Mouse (Mus musculus) heart, postnatal 0 days (tissue): ENCODE data around the gene Vwa5b2. TPM values are rescaled to one million over a fixed set of nuclear protein-coding genes. Genes with fewer than 3 reads are reported as not detected.

Experiments used
- ATAC-seq: fragments of 200-750 bp; cut with Nextera tagmentation; 2 replicates; pipeline ENCODE4 v1.8.0; 2017; ENCODE audit warnings: low read depth, moderate number of reproducible peaks, moderate library complexity; ENCODE audit not compliant: insufficient read depth
- DNase-seq: peaks from one replicate; pipeline ENCODE4 v3.0.0-alpha.2; 2016; ENCODE audit warnings: low spot score
- H3K27ac ChIP-seq: fragments of 300-500 bp; sonication (generic); 2 replicates; pipeline ENCODE4 v1.5.1; 2014; ENCODE audit warnings: low read depth, mild to moderate bottlenecking
- H3K27me3 ChIP-seq: fragments of 300-500 bp; sonication (generic); 2 replicates; pipeline ENCODE4 v1.6.1; 2014; ENCODE audit warnings: low read length, mixed read lengths; ENCODE audit not compliant: control insufficient read depth, insufficient read depth
- H3K36me3 ChIP-seq: fragments of 300-500 bp; sonication (generic); replicated peaks from 2 replicates; pipeline ENCODE4 v1.6.1; 2014; ENCODE audit warnings: low read length, mixed read lengths; ENCODE audit not compliant: control insufficient read depth, insufficient read depth
- H3K4me1 ChIP-seq: fragments of 300-500 bp; sonication (generic); 2 replicates; pipeline ENCODE4 v1.6.1; 2014; ENCODE audit warnings: antibody characterized with exemption; ENCODE audit not compliant: control insufficient read depth, insufficient read depth
- H3K4me2 ChIP-seq: fragments of 300-500 bp; sonication (generic); 2 replicates; pipeline ENCODE4 v1.6.1; 2014; ENCODE audit warnings: low read depth, mild to moderate bottlenecking, low read length, moderate library complexity
- H3K4me3 ChIP-seq: fragments of 300-500 bp; sonication (generic); 2 replicates; pipeline ENCODE4 v1.5.1; 2014; ENCODE audit warnings: low read depth, low read length
- H3K9ac ChIP-seq: fragments of 300-500 bp; sonication (generic); replicated peaks from 2 replicates; pipeline ENCODE4 v1.6.1; 2014; ENCODE audit warnings: low read depth, low read length, mixed read lengths
- H3K9me3 ChIP-seq: fragments of 300-500 bp; sonication (generic); replicated peaks from 2 replicates; pipeline ENCODE4 v1.6.1; 2016; ENCODE audit warnings: low read length; ENCODE audit not compliant: control insufficient read depth
- CTCF ChIP-seq: IDR thresholded peaks from 2 replicates; pipeline ENCODE4 v1.5.1; 2016; ENCODE audit warnings: antibody characterized with exemption, control low read depth, low read depth
- EP300 ChIP-seq: IDR thresholded peaks from 2 replicates; pipeline ENCODE4 v1.6.1; 2016; ENCODE audit warnings: antibody characterized with exemption, low read depth
- WGBS: fragments of 180-500 bp; shearing (Covaris S2); extraction: QIAGEN DNeasy Blood & Tissue Kit; methylation state at CpG from one replicate; pipeline ENCODE4 v1.1.7; 2014; 5-methylcytosine and 5-hydroxymethylcytosine counted together
- polyA plus RNA-seq: library from polyadenylated mRNA; unstranded; fragments of >200 nt; fragmentation: Nextera tagmentation; extraction: Ambion mirVana; gene quantifications from 2 replicates; pipeline ENCODE4 v1.2.1, GENCODE M21; 2015
- total RNA-seq: library from RNA; depleted of rRNA; stranded (reverse); fragments of >200 nt; gene quantifications from 2 replicates; pipeline ENCODE4 v1.2.3, GENCODE M21; 2014; ENCODE audit warnings: low replicate concordance

Vwa5b2 gene
- total and polyA plus RNA-seq, 2 experiments from 2014 or later = 0.46 TPM; not detected in 1

GRCm38 (mm10) chr16:20548096-20548948, 40.9 kb upstream of the Vwa5b2 start, which contains the start of gene Abcf3:
Gene Abcf3 (plus strand): TSS chr16:20548577.
- Histone ChIP-seq H3K4me2 (peak within 1 kb of the TSS; percentile 87), H3K4me3 (peak within 1 kb of the TSS; percentile 73), H3K36me3 (peaks cover 52% of the 10 kb centered on the region), H3K27ac (peak within 1 kb of the TSS; percentile 65), H3K27me3 (no peaks in the 10 kb centered on the region), H3K9ac (peak within 1 kb of the TSS; percentile 68), H3K9me3 (no peaks in the 10 kb centered on the region), H3K4me1 (peaks cover 13% of the 10 kb centered on the region)
- peak; percentile 99 for DNase-seq
- peak; percentile 99 for ATAC-seq
- WGBS = under 1% methylated on average over 56 of the region's 56 CpGs
- TF ChIP-seq EP300 (no peak), CTCF (no peak)

GRCm38 (mm10) chr16:20549161-20549560, 40.1 kb upstream of the Vwa5b2 start:
- no peak for ATAC-seq
- Histone ChIP-seq H3K27ac (no peak overlapping the region), H3K36me3 (peaks cover 54% of the 10 kb centered on the region), H3K9ac (peak overlapping the region; percentile 68), H3K4me2 (peak overlapping the region; percentile 72), H3K4me1 (peaks cover 13% of the 10 kb centered on the region), H3K4me3 (peak overlapping the region; percentile 73), H3K9me3 (no peaks in the 10 kb centered on the region), H3K27me3 (no peaks in the 10 kb centered on the region)
- WGBS = 40% methylated on average over 9 of the region's 9 CpGs
- no peak for DNase-seq
- TF ChIP-seq EP300 (no peak), CTCF (no peak)

- peaks cover 61% of the 10 kb centered on the region for H3K36me3 ChIP-seq
Observed at GRCm38 (mm10) chr16:20551691-20552090, 37.6 kb upstream of the Vwa5b2 start.

GRCm38 (mm10) chr16:20552594-20552993, 36.7 kb upstream of the Vwa5b2 start:
- no peak for DNase-seq
- no peaks in the 10 kb centered on the region for H3K9me3 ChIP-seq
- no peak overlapping the region for H3K27ac ChIP-seq
- no peak for ATAC-seq
- 78% methylated on average over 1 of the region's 1 CpGs for WGBS
- peaks cover 69% of the 10 kb centered on the region for H3K36me3 ChIP-seq
- TF ChIP-seq EP300 (no peak), CTCF (no peak)
- H3K4me1 ChIP-seq = peaks cover 10% of the 10 kb centered on the region
- no peak overlapping the region for H3K4me2 ChIP-seq
- H3K4me3 ChIP-seq = no peak overlapping the region
- H3K27me3 ChIP-seq = no peaks in the 10 kb centered on the region
- H3K9ac ChIP-seq = no peak overlapping the region

More at GRCm38 (mm10) chr16:20551691-20552090, 37.6 kb upstream of the Vwa5b2 start:
- Histone ChIP-seq H3K4me3 (no peak overlapping the region), H3K9me3 (no peaks in the 10 kb centered on the region), H3K4me1 (peaks cover 13% of the 10 kb centered on the region), H3K27ac (no peak overlapping the region), H3K27me3 (no peaks in the 10 kb centered on the region), H3K9ac (no peak overlapping the region), H3K4me2 (no peak overlapping the region)
- 94% methylated on average over 5 of the region's 5 CpGs for WGBS
- ATAC-seq (no peak), DNase-seq (no peak)
- TF ChIP-seq CTCF = no peak
- TF ChIP-seq EP300 = no peak

- DNase-seq = no peak
- no peak for TF ChIP-seq CTCF
- ATAC-seq = no peak
- Histone ChIP-seq H3K4me1 (no peaks in the 10 kb centered on the region), H3K36me3 (peaks cover 93% of the 10 kb centered on the region), H3K9me3 (no peaks in the 10 kb centered on the region), H3K27me3 (no peaks in the 10 kb centered on the region), H3K4me2 (no peak overlapping the region), H3K4me3 (no peak overlapping the region), H3K27ac (no peak overlapping the region), H3K9ac (no peak overlapping the region)
- WGBS = 81% methylated on average over 6 of the region's 6 CpGs
Observed at GRCm38 (mm10) chr16:20555000-20555399, 34.3 kb upstream of the Vwa5b2 start.
